Mouse (Mus musculus) small intestine, adult 2 months (tissue): ENCODE data around the gene Lsm14b. TPM values are rescaled to one million over a fixed set of nuclear protein-coding genes. Genes with fewer than 3 reads are reported as not detected.

Experiments used
- H3K27ac ChIP-seq: fragments of 200-500 bp; 2 replicates; pipeline ENCODE4 v1.5.1; 2012; ENCODE audit warnings: low read depth, low read length, control low read depth, inconsistent platforms; ENCODE audit not compliant: insufficient read depth
- H3K27me3 ChIP-seq: fragments of 200-500 bp; 2 replicates; pipeline ENCODE4 v1.6.1; 2012; ENCODE audit warnings: mild to moderate bottlenecking, moderate library complexity, low read length, inconsistent platforms; ENCODE audit not compliant: control insufficient read depth, insufficient read depth
- H3K36me3 ChIP-seq: fragments of 200-500 bp; 2 replicates; pipeline ENCODE4 v1.6.1; 2012; ENCODE audit warnings: mild to moderate bottlenecking, low read length, control low read depth, inconsistent platforms; ENCODE audit not compliant: control insufficient read depth, insufficient read depth
- H3K4me1 ChIP-seq: fragments of 200-500 bp; 2 replicates; pipeline ENCODE4 v1.6.1; 2012; ENCODE audit warnings: low read length, inconsistent platforms, mixed read lengths; ENCODE audit not compliant: control insufficient read depth, insufficient read depth, insufficient read length
- H3K4me3 ChIP-seq: fragments of 200-500 bp; 2 replicates; pipeline ENCODE4 v1.5.1; 2012; ENCODE audit warnings: low read depth, mild to moderate bottlenecking, control low read depth, inconsistent platforms, low read length, moderate library complexity
- CTCF ChIP-seq: fragments of 200-500 bp; IDR thresholded peaks from 2 replicates; pipeline ENCODE4 v1.5.1; 2012; ENCODE audit warnings: low read depth, mild to moderate bottlenecking, control low read depth, inconsistent platforms, low read length, moderate library complexity, mixed read lengths; ENCODE audit not compliant: insufficient replicate concordance, insufficient read length; ENCODE audit errors: extremely low read depth
- POLR2A ChIP-seq: fragments of 200-500 bp; IDR thresholded peaks from 2 replicates; pipeline ENCODE4 v1.6.1; 2012; ENCODE audit warnings: low read depth, mild to moderate bottlenecking, control low read depth, inconsistent platforms, low read length, moderate library complexity
- WGBS: fragments of 180-500 bp; shearing (Covaris S2); methylation state at CpG from one replicate; pipeline ENCODE4 v1.1.7; 2018; 5-methylcytosine and 5-hydroxymethylcytosine counted together
- polyA plus RNA-seq: library from polyadenylated mRNA; depleted of rRNA; stranded (reverse); fragments of >200 nt; gene quantifications from 2 replicates; pipeline ENCODE4 v1.2.3, GENCODE M21; 2012

Lsm14b gene
- polyA plus RNA-seq, 1 experiment, result 23.7 TPM

- 47% methylated on average over 4 of the region's 4 CpGs for WGBS
- Histone ChIP-seq H3K4me1 (no peaks in the 10 kb centered on the region), H3K36me3 (no peaks in the 10 kb centered on the region), H3K4me3 (no peak overlapping the region), H3K27ac (no peak overlapping the region), H3K27me3 (no peaks in the 10 kb centered on the region)
- TF ChIP-seq POLR2A (no peak), CTCF (no peak)
These were observed 26.4 kb upstream of the Lsm14b start for GRCm38 (mm10) chr2:179998431-179998830.

GRCm38 (mm10) chr2:180001635-180002034 lies 23.2 kb upstream of the Lsm14b start:
- no peak overlapping the region for H3K4me3 ChIP-seq
- peaks cover 9% of the 10 kb centered on the region; the same call in 1 of the 2 replicates for H3K4me1 ChIP-seq
- TF ChIP-seq CTCF (no peak), POLR2A (no peak)
- H3K27ac ChIP-seq, result no peak overlapping the region
- 59% methylated on average over 9 of the region's 9 CpGs for WGBS
- H3K36me3 ChIP-seq, result no peaks in the 10 kb centered on the region
- no peaks in the 10 kb centered on the region for H3K27me3 ChIP-seq

GRCm38 (mm10) chr2:180005656-180006351 lies 19.0 kb upstream of the Lsm14b start:
- Histone ChIP-seq H3K36me3 (no peaks in the 10 kb centered on the region), H3K4me1 (peaks cover 11% of the 10 kb centered on the region; the same call in 1 of the 2 replicates), H3K27me3 (no peaks in the 10 kb centered on the region), H3K4me3 (no peak overlapping the region), H3K27ac (peak overlapping the region; percentile 35; the same call in 1 of the 2 replicates)
- TF ChIP-seq CTCF, result no peak
- no peak for TF ChIP-seq POLR2A
- 56% methylated on average over 5 of the region's 5 CpGs for WGBS

GRCm38 (mm10) chr2:180006352-180007017 lies 18.3 kb upstream of the Lsm14b start:
- H3K4me1 ChIP-seq, result peaks cover 11% of the 10 kb centered on the region; the same call in 1 of the 2 replicates
- TF ChIP-seq CTCF (no peak), POLR2A (no peak)
- H3K4me3 ChIP-seq, result no peak overlapping the region; the same call in 1 of the 2 replicates
- H3K36me3 ChIP-seq, result no peaks in the 10 kb centered on the region
- peak overlapping the region; percentile 35; the same call in 1 of the 2 replicates for H3K27ac ChIP-seq
- H3K27me3 ChIP-seq, result no peaks in the 10 kb centered on the region
- 18% methylated on average over 9 of the region's 9 CpGs for WGBS

GRCm38 (mm10) chr2:180010686-180011085 lies 14.1 kb upstream of the Lsm14b start:
- Histone ChIP-seq H3K27me3 (no peaks in the 10 kb centered on the region), H3K36me3 (no peaks in the 10 kb centered on the region), H3K4me3 (no peak overlapping the region), H3K4me1 (peaks cover 12% of the 10 kb centered on the region; the same call in 1 of the 2 replicates), H3K27ac (no peak overlapping the region)
- no peak for TF ChIP-seq CTCF
- TF ChIP-seq POLR2A, result no peak
- WGBS, result 97% methylated on average over 7 of the region's 7 CpGs

GRCm38 (mm10) chr2:180011370-180011769 lies 13.4 kb upstream of the Lsm14b start:
- Histone ChIP-seq H3K4me1 (peaks cover 6% of the 10 kb centered on the region; the same call in 1 of the 2 replicates), H3K4me3 (no peak overlapping the region), H3K36me3 (no peaks in the 10 kb centered on the region), H3K27me3 (no peaks in the 10 kb centered on the region), H3K27ac (no peak overlapping the region)
- 80% methylated on average over 6 of the region's 6 CpGs for WGBS
- TF ChIP-seq POLR2A (no peak), CTCF (no peak)

- no peak overlapping the region for H3K4me3 ChIP-seq
- H3K27ac ChIP-seq, result no peak overlapping the region
- no peaks in the 10 kb centered on the region for H3K27me3 ChIP-seq
- 94% methylated on average over 7 of the region's 7 CpGs for WGBS
- no peaks in the 10 kb centered on the region for H3K36me3 ChIP-seq
- peaks cover 11% of the 10 kb centered on the region for H3K4me1 ChIP-seq
- TF ChIP-seq CTCF, result no peak
- no peak for TF ChIP-seq POLR2A
These were observed 11.1 kb upstream of the Lsm14b start for GRCm38 (mm10) chr2:180013686-180014085.
